Mouse (Mus musculus): ENCODE results near the gene Fam216a.

GRCm38 (mm10) chr5:122391786-122392180, 19.6 kb upstream of the Fam216a start, which contains the start of gene Arpc3:
- TF ChIP-seq POLR2A (IDR thresholded peaks at IDR 0.05; ENCODE audit: control insufficient read depth, low read depth, low read length) (peak; percentile 60), CTCF (IDR thresholded peaks at IDR 0.05; ENCODE audit: control insufficient read depth, insufficient read depth, insufficient replicate concordance, low read depth, low read length) (peak; percentile 97)
